Mouse (Mus musculus): ENCODE measurements around the gene Ap4b1.

- TF ChIP-seq POLR2A (IDR thresholded peaks at IDR 0.05; ENCODE audit: low read depth, low read length) (no peak), CTCF (IDR thresholded peaks at IDR 0.05; ENCODE audit: extremely low read depth, insufficient read depth, insufficient read length, insufficient replicate concordance) (no peak)
Measured at GRCm38 (mm10) chr3:103851481-103851880, 42.2 kb downstream of the Ap4b1 start.

Measured in spleen, adult 2 months (tissue).